Mouse (Mus musculus): ENCODE data around the gene Ppp6r1.
A peak's percentile ranks its signal among the peaks of the same experiment; 100 is the strongest.

The Ppp6r1 gene

DNA sequence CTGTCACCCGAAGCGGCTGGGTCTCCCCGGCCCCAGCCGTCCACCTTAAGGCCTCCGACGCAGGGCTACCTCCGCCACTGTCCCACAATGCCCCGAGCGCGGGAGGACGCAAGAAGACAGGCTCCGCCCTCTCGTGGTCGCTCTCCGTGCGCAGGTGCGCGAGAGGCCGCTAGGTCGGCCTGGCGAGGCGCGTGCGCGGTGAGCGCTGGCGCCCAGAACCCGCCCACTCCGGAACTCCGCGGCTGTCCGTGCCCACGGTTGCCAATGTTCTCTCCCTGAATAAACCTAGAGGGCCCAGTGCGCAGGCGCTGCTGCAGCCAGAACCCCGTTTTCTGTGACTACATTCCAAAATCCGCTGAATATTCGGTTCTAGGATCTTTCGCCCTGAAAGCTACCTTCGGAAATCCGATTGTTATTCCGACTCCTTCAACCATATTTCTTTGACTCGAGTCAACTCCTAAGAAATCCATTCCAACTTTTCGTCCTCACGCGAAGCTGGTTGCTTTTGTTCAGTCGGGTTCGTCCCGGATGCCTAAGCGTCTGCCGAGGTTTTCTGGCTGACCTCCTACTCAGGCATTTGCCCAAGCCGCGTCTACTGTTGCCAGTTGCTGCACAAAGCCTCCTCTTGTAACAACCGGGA, at the start of gene Ppp6r1:
Gene Ppp6r1, minus strand, starts transcription at position 108 of the 640 bp plus-strand sequence.
- peak; percentile 98 to 99 for DNase-seq

DNA sequence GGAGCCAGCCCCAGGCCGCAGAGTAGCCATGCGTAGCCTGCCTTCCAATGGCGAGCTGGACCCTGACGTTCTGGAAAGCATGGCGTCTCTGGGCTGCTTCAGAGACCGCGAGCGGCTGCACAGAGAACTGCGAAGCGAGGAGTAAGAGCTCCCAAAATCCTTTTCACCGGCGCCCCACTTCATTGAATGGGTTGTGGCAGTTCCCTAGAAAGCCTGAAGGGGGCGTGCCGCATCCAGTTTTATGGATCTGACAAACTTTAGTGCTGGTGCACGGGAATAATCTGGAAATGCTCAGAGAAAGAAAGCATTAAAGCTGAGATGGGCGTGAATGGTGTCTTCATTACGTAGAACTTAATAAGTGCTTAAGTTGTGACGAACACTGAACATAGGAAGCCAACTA, 46.3 kb upstream of the Ppp6r1 start:
- DNase-seq = peak; percentile 36 to 59

DNA sequence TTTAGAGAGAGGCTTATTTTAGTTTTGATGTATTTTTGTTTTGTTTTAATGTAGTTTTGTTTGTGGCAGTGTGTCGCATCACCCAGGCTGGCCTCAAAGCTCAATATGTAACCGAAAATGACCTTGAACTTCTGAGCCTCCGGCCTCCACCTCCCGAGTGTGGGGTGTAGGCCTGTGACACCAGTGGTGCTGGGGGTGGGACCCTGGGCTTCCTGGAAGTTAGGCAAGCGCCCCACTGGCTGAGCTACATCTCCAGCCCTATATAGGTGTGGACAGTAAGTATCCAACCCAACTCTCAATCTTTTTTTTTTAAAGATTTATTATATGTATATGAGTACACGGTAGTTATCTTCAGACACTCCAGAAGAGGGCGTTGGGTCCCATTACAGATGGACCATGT, 44.4 kb upstream of the Ppp6r1 start:
- no peak for DNase-seq

DNA sequence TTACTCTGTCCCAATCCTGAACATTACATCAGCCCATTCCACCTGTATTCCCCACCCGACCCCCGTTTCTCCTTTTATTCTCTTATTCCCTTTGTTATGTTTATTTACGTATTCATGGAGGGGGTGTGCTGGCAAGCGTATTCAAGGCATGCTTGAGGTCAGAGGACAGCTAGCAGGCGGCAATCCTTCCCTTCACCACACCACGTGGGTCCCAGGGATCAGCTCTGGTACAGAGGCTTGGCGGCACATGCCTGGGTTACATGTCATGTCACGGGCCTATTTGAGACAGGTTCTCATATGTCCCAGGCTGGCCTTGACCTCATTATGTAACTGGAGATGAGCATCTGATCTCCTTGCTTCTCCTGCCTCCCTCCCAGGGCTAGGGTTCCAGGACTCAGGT, 43.5 kb upstream of the Ppp6r1 start:
- DNase-seq = no peak

DNA sequence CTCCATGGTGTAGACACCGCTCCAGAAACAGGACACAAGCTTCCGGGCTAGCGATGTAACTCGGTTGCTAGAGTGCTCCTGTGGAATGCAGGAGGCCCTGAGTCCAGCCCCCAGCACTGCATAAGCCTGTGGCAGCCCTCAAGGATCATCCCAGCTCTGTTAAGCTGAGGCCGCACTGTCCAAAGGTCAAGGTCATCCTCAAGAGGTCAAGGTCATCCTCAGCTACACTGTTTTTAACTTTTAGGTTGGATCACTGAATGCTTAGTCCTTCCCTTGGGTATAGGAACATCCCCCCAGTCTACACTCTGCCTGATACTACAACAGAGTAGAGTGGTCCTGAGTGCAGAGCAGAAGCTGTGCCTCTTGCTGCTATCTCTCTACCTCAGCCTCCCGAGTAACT, 34.2 kb upstream of the Ppp6r1 start:
- DNase-seq = no peak

DNA sequence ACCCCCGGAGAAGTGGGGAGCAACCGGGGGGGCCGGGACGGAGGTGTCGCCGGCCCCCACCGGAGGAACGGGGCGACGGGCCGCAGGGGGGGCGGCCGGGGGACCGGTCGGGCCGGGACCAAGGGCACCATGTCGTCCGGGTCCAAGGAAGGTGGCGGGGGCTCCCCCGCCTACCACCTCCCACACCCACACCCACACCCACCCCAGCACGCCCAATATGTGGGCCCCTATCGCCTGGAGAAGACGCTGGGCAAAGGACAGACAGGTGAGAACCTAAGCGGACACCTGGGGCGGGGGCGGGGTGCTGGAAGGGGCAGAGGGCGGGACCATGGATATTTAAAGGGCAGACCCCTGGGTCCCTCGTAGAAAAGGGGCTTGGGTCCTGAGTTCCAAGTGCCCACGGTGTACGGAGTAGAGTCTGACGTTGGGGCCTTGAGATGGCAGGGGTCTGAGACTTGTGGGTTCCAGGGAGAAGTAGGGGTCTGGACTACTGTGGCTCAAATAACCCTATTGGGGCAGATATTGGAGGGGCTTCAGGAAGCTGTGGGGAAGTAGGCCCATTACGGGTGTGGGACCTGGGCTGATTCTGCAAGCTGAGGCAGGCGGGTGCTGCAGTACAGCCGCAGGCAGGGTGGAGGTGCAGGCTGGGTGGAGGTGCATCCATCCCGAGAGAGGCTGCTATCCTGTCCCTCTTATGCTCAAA, 32.3 kb upstream of the Ppp6r1 start:
- DNase-seq = no peak

DNA sequence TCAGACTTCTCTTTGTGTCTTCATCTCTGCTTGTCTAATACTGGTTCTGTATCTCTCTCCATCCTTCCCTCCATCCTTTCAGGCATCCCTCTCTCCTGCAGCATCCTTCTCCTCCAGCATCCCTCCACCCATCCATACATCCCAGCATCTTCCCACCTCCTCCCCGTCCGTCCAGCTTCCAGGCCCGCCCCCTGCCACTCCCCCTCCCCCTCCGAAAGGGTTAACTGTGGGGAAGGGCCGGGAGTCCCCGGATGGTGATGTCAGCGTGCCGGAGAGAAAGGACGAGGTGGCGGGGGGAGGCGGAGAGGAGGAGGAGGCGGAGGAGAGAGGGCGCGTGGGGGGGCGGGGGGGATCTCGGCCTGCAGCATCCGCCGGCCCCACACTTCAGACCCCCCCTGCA, 31.6 kb upstream of the Ppp6r1 start, which contains the start of gene Brsk1:
Gene Brsk1, plus strand, starts transcription at position 218 of the 400 bp plus-strand sequence.
- DNase-seq = peak; percentile 75 to 82

DNA sequence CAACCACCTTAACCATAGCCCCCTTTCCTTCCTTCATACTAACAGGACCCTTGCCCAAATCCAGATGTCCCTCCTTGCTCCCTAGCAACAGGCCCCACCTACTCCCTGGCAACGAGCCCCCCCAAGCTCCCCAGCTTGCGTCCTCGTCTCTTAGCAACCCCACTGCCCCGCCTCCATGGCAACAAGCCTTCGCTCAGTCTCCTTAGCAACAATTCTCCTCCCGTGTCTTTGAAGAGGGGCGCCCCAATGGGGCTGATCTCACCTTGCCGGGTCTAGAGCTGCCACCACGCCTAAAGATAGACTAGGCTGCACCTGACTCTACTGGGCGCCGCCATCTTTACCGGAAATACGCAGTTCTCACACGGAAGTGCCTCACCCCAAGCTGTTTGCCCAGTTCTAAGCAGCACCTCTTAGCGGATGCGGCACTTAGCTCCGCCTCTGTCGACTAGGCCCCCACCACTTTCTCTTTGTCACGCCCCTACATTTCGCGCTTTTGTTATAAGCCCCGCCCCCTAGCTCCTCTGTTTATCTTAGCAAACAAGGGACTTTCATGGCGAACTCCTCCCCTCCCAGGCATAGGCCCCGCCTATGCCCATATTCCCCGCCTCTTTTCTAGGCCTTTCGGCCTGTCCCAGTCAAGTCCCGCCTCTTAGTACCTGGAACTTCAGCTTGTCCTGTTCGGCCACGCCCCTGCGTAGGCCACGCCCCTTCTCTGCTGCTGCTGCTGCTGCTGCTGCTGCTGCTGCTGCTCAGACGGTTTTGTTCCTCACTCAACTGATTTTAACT, 26.0 kb upstream of the Ppp6r1 start, which contains the start of gene Hspbp1:
Gene Hspbp1, minus strand, starts transcription at position 437 of the 786 bp plus-strand sequence.
- DNase-seq = peak; percentile 97 to 98

DNA sequence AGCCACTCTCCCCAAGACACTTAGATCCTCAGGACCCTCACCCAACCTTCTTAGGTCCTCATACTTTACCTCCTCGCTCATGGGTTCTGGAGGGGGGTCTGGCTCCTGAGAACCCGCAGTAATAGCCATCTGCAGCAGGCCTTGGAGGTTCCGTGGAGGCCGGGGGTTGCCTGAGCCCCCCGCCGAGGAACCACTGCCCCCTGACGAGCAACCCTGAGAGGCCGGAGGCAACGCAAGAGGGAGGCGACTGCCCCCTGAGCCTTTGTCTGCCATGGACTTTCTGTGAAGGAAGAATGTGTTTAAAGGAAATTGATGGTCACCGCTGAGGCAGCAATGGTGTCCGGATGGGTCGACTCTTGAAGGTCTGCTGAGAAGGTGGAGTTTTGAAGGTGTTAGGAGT, 25.4 kb upstream of the Ppp6r1 start:
- no peak for DNase-seq

DNA sequence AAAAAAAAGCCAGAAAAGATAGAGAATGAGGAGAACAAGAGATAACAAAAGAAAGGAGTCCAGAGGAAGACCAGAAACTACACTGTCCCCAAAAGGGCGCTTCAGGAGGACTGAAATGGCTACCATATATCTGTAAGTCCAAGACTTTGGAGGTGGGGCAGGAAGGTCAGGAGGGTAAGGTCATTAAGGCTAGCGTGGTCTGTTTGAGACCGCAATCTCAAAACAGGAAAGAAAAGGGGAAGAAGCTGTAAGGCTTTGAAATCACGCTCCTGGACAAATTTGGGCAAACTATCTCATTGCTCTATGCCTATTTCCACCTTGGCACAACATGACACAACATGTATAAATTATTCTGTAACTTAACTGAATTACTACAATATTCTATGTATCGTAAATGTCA, 24.5 kb upstream of the Ppp6r1 start:
- no peak for DNase-seq

DNA sequence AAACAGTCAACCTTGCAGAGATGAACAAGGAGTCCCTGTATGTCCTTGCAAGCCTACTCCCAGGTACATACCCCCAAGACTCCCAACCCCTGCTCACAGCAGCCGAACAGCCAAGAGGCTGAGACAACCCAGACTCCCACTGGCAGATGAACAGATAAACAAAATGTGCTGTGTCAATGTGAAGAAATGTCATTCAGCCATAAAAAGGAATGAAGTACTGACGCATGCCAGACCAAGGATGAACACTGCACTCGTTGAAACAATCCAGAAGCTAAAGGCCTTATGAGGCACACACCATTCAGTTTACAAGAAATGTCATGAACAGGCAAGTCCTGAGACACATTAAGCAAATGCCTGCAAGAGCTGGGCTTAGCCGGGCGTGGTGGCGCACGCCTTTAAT, 16.4 kb upstream of the Ppp6r1 start:
- DNase-seq = no peak

DNA sequence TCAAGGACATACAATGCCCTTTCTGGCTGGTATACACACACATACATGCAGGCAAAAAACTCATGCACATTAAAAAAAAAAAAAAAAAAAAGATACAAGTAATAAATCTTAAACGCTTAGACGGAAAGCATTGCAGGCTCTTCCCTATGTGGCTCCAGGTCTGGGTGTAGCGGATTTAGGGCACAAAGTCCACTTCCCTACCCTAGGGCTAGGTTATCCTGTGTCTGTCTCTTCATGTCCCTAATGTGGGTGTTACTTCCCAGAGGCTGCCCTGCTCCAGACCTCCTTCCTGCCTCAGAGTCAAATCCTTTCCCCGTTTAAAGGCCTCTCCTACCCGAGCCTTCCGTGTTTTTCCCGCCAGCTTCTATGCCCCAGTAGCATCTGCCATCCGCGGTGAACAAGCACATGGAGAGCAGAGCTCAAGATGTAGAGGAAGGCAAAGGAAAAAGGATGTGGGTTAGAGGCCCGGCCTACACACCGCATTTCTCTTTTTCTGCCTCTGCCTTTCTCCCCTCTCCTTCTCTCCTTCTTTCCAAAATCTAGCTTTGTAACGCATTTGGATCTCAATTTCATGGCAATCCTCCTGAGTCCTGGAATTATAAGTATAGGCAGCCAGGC, 15.4 kb upstream of the Ppp6r1 start:
- DNase-seq = no peak

DNA sequence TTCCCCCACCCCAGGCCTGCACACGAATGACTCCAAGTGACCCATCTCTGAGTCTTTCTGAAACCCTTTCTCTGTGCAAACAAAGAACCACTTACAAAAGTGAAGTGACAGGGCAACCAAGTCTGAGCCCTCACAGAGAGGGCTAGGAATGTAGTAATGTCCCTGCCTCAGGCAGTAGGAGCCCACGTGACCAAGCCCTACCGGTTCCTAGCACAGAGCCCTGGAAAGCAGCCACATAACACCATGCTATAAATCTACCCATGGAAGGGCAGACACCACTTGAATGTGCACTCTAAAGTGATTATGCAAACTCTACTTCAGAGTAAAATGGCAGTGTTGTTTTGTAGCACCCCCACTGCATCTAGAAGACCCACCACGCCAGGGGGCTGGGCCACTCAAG, 13.1 kb upstream of the Ppp6r1 start:
- DNase-seq = peak in 1 of 2 experiments; percentile 50

DNA sequence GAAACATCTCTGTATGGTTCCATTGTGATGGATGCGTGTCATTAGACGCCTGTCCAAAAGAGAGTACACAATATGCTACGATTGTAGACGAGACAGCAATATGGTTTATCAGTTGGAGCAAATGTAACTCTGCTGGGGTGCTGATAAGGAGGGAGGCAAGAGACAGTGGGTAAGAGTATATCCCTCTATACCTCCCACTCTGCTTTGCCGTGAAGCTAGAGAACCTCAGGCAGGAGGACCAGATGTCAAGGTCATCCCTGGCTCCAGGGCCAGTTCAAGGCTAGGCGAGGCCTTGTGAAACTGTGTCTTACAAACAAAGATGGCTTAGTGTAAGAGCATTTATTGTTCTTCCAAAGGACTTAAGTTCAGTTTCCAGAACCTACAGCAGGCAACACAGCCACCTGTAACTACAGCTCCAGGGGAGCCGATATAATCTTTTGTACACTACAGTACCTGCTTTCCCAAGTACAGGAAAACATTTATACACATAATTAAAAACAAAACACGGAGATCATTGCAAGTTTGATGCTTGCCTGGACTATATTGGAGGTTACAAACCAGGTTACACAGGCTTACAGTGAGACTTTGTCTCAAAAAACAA, 11.9 kb upstream of the Ppp6r1 start:
- no peak for DNase-seq

DNA sequence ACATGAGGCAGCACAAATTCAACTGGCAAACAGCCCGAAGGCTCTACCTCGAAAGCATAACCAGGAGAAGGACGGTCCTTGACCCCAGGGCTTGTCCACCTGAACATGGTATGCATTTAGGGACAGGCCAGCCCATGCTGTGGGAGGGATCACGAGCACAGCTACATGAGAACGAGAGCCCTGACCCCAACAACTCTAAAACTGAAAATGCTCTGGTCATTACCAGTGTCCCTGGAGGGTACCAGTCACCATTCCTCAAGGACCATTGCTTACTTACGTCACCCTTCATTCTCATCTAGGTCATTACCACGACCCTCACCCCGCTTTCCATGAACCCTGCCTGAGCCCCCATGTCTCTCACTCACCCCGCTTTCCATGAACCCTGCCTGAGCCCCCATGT, 10.3 kb upstream of the Ppp6r1 start:
- no peak for DNase-seq

DNA sequence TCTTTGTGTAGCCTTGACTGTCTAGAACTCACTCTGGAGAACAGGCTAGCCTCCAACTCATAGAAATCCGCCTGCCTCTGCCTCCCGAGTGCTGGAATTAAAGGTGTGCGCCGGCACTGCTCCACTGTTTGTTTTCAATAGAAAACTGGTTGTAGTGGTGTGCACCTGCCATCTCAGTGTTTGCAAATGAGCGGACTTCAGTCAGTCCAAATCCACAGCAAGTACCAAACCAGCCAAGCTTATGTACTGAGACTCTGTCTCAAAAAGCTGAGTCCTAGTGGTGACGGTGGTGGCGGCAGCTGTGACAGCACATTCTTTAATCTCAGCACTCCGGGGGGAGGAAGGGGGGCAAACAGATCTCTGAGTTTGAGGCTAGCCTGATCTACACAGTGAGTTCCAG, 9.7 kb upstream of the Ppp6r1 start:
- no peak for DNase-seq

DNA sequence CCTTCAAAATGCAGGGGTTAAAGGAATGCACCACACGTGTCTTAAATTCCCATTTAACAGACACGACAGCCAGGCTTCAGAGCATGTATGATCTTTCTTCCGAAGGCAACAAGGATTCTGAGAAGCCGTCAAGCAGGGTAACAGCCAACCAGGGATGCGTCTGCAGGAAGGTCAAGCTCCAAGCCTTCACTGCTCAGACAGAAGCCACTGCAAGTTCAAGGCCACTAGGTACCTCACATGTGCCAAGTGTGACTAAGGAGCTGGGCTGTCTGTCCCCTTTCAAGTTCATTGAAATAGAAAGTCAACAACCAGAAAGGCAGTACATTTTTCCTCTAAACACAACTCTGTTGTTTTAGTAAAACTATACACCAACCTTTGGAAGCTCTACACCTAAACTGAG, 8.1 kb upstream of the Ppp6r1 start:
- DNase-seq = no peak

DNA sequence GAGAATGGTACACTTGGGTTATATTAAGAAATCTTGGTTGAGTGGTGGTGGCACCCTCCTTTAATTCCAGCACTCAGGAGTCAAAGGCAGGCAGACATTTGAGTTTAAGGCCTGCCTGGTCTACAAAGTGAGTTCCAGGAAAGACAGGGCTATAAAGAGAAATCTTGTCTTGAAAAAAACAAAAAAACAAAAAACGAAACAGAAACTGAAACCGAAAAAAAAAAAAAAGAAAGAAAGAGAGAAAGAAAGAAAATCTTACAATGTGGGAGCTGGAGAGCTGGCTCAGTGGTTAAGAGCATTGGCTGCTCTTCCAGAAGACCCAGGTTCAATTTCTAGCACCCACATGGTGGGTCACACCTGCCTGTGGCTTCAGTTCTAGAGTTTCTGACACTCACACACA, 4.9 kb upstream of the Ppp6r1 start:
- DNase-seq = no peak

DNA sequence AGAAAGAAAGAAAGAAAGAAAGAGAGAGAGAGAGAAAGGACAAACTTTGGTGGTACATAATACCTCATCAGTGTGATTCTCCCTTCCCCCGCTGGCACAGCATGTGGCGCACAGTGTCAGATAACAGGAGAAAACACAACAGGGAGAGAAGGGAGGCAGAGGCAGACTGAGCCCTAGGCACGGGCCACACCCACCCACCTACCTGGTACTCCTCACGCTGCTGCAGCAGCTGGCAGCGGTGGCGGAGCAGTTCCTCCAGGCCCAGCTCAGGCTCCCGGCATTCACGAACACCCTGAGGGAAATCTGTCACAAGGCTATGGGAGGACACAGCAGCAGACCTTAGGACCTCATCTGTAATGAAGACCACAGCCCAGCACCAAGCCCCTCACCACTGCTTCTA, 4.4 kb upstream of the Ppp6r1 start:
- DNase-seq = no peak

DNA sequence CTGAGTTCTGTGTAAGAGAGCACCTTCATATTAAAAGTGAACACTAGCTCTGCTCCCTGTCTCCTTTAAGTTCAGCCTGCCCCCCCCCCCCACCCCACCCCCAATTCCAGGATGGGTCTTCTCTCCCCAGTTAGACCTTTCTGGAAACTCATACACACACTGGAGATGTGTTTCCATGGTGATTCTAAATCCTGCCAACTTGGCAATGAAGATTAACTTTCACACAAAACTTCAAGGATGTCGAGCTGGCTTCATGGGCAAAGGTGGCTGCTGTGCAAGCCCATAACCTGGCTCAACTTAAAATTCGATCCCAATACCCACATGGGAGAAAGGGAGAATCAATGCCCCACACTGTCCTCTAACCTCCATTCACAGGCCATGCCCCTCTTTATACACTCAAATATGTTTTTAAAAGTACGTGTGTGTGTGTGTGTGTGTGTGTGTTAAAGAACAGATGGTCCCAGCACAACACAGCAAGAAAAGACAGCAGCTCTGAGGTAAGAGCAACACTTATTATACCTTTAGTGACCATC, 1.2 kb upstream of the Ppp6r1 start:
- no peak for DNase-seq

DNA sequence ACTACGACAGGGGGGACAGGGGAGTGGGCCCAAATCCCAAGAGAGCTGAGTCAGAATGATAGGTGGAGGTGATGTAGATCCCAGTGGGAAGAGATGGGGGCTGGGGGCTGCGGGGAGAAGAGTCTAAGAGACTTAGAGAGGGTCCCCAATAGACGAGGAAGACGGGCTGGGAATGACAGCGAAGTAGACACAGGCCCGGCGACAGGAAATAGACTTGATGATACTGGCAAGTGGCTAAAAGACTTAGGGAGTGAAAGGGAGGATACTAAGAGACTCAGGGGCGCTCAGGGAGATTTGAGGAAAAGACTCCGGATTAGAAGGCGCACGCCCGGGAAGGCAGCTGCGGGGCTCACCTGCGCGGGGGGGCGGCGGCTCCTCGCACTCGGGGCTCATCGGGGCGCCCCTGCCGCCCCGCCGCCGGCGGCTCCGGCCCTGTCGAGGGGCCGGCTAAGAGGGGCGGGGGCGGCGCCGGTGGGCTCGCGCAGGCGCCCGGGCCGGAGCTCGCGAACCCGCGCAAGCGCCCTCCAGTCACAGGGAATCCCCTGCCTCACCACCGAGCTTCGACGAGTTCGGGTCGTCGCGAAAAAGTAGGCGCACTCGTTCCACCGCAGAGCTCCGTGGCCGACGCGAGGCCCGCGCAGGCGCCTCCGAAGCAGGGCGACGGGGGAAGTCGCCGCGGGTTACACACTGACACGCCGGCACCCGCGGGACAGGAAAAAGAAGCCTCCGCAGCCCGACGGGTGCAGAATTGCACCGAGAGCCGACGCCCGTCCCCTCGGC, 501 bp downstream of the Ppp6r1 start:
- DNase-seq = peak in 1 of 2 experiments; percentile 69
